Mouse (Mus musculus) erythroblast, embryonic 14.5 days (primary cell): Measurements from ENCODE around the gene Fam166a.

Experiments used
- GATA1 ChIP-seq: IDR thresholded peaks from 2 replicates; pipeline ENCODE4 v1.6.1; 2012; ENCODE audit warnings: low read length, inconsistent platforms, mixed read lengths
- TAL1 ChIP-seq: IDR thresholded peaks from 3 replicates; pipeline ENCODE4 v1.6.1; 2012; ENCODE audit warnings: low read length, inconsistent platforms, mixed read lengths

DNA sequence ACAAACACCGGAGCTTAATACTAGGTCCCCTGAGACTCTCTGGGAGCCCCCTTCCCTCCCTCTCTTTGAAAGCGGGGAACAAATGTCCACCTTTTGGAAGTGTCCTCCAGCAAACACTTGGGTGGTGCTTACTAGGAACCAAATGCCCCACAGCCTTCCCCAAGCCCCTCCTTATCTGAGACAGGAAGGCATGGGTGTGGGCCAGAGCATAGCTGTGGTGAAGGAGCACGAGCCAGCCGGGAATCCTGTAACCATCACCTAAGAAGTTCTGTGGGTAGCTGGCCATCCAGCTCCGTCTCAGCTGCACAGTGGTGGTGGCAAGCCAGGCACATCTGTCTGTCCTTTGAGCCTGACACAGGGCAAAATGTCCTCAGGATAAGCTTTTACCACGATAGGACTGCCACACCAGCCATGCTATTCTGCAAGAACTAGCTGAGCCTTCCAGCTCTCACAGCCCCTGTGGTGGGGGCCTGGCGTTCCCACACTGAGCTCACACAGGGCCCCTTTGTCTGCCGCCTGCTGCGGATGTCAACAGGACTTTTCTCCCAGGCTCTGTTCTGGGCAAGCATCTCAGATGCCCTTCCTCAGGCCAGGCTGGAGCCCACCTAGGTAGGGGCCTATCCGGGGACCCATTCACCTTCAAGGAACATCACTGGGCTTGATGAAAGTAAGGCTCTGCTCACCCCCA lies 40.1 kb upstream of the Fam166a start:
- TF ChIP-seq GATA1 = no peak
- no peak for TF ChIP-seq TAL1
